Mouse (Mus musculus) gastrocnemius, adult 8-10 months (tissue): ENCODE measurements at regions not wholly inside any gene's neighbourhood (a gene's known extent, or its start where the extent isn't known, plus 50 kb on each side); places are given as distances from the start of the nearest gene placed in this dataset.

Experiments
- DNase-seq, 2 experiments: peaks; one replicate each; pipeline ENCODE4 v3.0.0; 2022; ENCODE audit warnings: low spot score in 2 of 2

GRCm38 (mm10) chr6:116896132-116896630, 179.5 kb upstream of the Tmem72 start:
- DNase-seq, result no peak

- DNase-seq, result no peak
These were observed 185.1 kb upstream of the Tmem72 start for GRCm38 (mm10) chr6:116901816-116902215.

- no peak for DNase-seq
These were observed 185.7 kb upstream of the Tmem72 start for GRCm38 (mm10) chr6:116902371-116902770.

GRCm38 (mm10) chr6:116906426-116907172, 189.9 kb upstream of the Tmem72 start:
- no peak for DNase-seq

GRCm38 (mm10) chr6:116910607-116911006, 193.9 kb upstream of the Tmem72 start:
- no peak for DNase-seq

GRCm38 (mm10) chr6:116912161-116912560, 195.4 kb upstream of the Tmem72 start:
- DNase-seq, result no peak

GRCm38 (mm10) chr6:116914073-116914472, 197.4 kb upstream of the Tmem72 start:
- DNase-seq, result no peak

GRCm38 (mm10) chr6:116935024-116935423, 218.3 kb upstream of the Tmem72 start:
- DNase-seq, result no peak

- no peak for DNase-seq
These were observed 224.9 kb upstream of the Tmem72 start for GRCm38 (mm10) chr6:116941576-116941975.

GRCm38 (mm10) chr6:116942696-116943095, 225.6 kb upstream of the Cxcl12 start:
- DNase-seq, result no peak

- DNase-seq, result no peak
These were observed 222.1 kb upstream of the Cxcl12 start for GRCm38 (mm10) chr6:116946083-116946732.

- DNase-seq, result no peak
These were observed 208.7 kb upstream of the Cxcl12 start for GRCm38 (mm10) chr6:116959611-116960010.

- no peak for DNase-seq
These were observed 207.7 kb upstream of the Cxcl12 start for GRCm38 (mm10) chr6:116960641-116961040.

- no peak for DNase-seq
These were observed 201.9 kb upstream of the Cxcl12 start for GRCm38 (mm10) chr6:116966436-116966835.

- DNase-seq, result no peak
These were observed 198.9 kb upstream of the Cxcl12 start for GRCm38 (mm10) chr6:116969381-116969910.

- DNase-seq, result no peak
These were observed 193.5 kb upstream of the Cxcl12 start for GRCm38 (mm10) chr6:116974841-116975240.

- peak; percentile 20 to 36 for DNase-seq
These were observed 187.9 kb upstream of the Cxcl12 start for GRCm38 (mm10) chr6:116980349-116980995.

- DNase-seq, result no peak
These were observed 183.1 kb upstream of the Cxcl12 start for GRCm38 (mm10) chr6:116985147-116985737.

- no peak for DNase-seq
These were observed 181.9 kb upstream of the Cxcl12 start for GRCm38 (mm10) chr6:116986266-116987000.

- DNase-seq, result no peak
These were observed 181.1 kb upstream of the Cxcl12 start for GRCm38 (mm10) chr6:116987243-116987642.
